Mouse (Mus musculus) ES-E14 (cell line): ENCODE results near the gene Pcif1. TPM values are rescaled to one million over a fixed set of nuclear protein-coding genes. Genes with fewer than 3 reads are reported as not detected.

Experiments
- DNase-seq: peaks from one replicate; pipeline ENCODE4 v3.0.0-alpha.2; 2013; ENCODE audit warnings: low read depth, low spot score
- H3K27ac ChIP-seq: 2 replicates; pipeline ENCODE4 v1.5.1; 2012; ENCODE audit warnings: low read depth, mild to moderate bottlenecking, low read length, moderate library complexity, mixed read lengths; ENCODE audit not compliant: poor library complexity, insufficient read depth, severe bottlenecking
- H3K36me3 ChIP-seq: 2 replicates; pipeline ENCODE4 v1.6.1; 2012; ENCODE audit warnings: mild to moderate bottlenecking, low read length, moderate library complexity, mixed read lengths; ENCODE audit not compliant: control insufficient read depth, poor library complexity, insufficient read depth, severe bottlenecking
- H3K4me1 ChIP-seq, 2 experiments: fragments of 150-350 bp in 1 of 2; sonication (generic) in 1 of 2; 2 replicates each; pipeline ENCODE4 v1.6.1; 2012; ENCODE audit warnings: low read length in 2 of 2, mild to moderate bottlenecking in 1 of 2, mixed read lengths in 1 of 2; ENCODE audit not compliant: control insufficient read depth in 2 of 2, insufficient read depth in 2 of 2, poor library complexity in 1 of 2
- H3K4me3 ChIP-seq, 2 experiments: fragments of 150-350 bp in 1 of 2; sonication (generic) in 1 of 2; 2 replicates each; pipeline ENCODE4 v1.5.1; 2012; ENCODE audit warnings: low read length in 2 of 2, low read depth in 1 of 2, mild to moderate bottlenecking in 1 of 2, mixed read lengths in 1 of 2; ENCODE audit not compliant: insufficient read depth in 1 of 2, poor library complexity in 1 of 2, severe bottlenecking in 1 of 2
- H3K9ac ChIP-seq: 2 replicates; pipeline ENCODE4 v1.6.1; 2012; ENCODE audit warnings: low read depth, mild to moderate bottlenecking, low read length, mixed read lengths; ENCODE audit not compliant: poor library complexity, insufficient read depth, severe bottlenecking
- H3K9me3 ChIP-seq: fragments of 150-350 bp; sonication (generic); 2 replicates; pipeline ENCODE4 v1.6.1; 2012; ENCODE audit warnings: low read depth, mild to moderate bottlenecking, low read length; ENCODE audit not compliant: control insufficient read depth, insufficient read depth
- CHD2 ChIP-seq: IDR thresholded peaks from 2 replicates; pipeline ENCODE4 v1.6.1; 2014; ENCODE audit warnings: mild to moderate bottlenecking, low read depth, low read length, inconsistent platforms
- HCFC1 ChIP-seq: IDR thresholded peaks from 2 replicates; pipeline ENCODE4 v1.6.1; 2012; ENCODE audit warnings: low read length, inconsistent platforms, borderline replicate concordance; ENCODE audit not compliant: insufficient read depth
- MAFK ChIP-seq: IDR thresholded peaks from 2 replicates; pipeline ENCODE4 v1.6.1; 2014; ENCODE audit warnings: mild to moderate bottlenecking, low read depth, low read length, inconsistent platforms; ENCODE audit not compliant: insufficient read depth
- ZC3H11A ChIP-seq: IDR thresholded peaks from 2 replicates; pipeline ENCODE4 v1.6.1; 2012; ENCODE audit warnings: low read depth, mild to moderate bottlenecking, inconsistent platforms, low read length, borderline replicate concordance
- ZNF384 ChIP-seq: IDR thresholded peaks from 2 replicates; pipeline ENCODE4 v1.6.1; 2012; ENCODE audit warnings: low read depth, low read length, inconsistent platforms
- in situ Hi-C, 2 experiments: fragments of 600-800 bp; cut with MboI; formaldehyde crosslinking; loops; one replicate each; pipeline ENCODE4 v1.15.1; 2025; ENCODE audit warnings: low sequenced_read_pairs in 2 of 2, inconsistent platforms in 1 of 2; ENCODE audit not compliant: unreplicated experiment in 2 of 2
- total RNA-seq: library from RNA; depleted of rRNA; stranded (reverse); fragments of 300-350 nt; gene quantifications from 2 replicates; pipeline ENCODE4 v1.2.3, GENCODE M21; 2012

Gene Pcif1
- total RNA-seq, 1 experiment = 30.4 TPM

DNA sequence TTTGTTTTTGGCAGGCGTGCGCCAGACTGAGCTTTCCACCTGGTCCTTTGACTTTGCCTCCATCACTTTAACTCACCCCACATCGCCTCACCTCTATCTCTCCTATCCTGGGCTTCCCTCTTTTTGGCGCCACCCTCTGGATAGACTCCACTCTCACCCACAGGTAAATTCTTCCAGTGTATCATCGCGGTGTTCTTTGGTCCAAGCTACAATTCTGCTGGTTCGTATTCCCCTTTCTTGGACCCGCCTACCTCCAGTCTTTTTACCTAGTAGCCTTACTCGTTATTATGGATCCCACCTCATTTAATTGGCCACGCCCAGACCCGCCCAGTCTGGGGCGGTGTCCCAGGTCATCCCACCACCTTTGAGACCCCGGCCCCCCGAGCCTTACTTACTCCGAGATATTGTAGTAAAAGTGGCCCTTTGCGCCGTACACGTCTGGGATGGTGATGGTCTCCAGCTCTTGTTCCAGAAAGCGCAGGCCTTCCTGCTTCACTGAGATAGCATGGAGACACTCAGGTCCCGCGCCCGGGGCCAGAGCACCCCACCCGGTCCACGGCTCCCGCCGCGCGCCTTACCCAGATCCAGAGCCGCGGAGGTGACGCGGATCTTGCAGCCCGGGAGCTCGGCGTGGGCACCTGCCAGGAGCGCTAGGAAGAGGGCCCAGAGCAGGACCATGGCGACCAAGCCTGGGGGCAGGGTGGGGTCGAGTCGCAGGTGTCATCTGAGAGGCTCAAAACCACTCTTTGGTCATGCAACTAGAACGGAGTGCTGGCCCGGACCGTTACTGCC is 22.6 kb upstream of the Pcif1 start:
- H3K27ac ChIP-seq = peak overlapping the region; percentile 82
- in situ Hi-C loops = no loop called here
- DNase-seq = peak; percentile 68

GRCm38 (mm10) chr2:164857101-164857821 is 21.8 kb upstream of the Pcif1 start, which contains the start of gene Pltp:
TSS of gene Pltp (minus strand) at chr2:164857711.
- in situ Hi-C loops = no loop called here
- DNase-seq = peak; percentile 81
- Histone ChIP-seq H3K27ac (peak within 1 kb of the TSS; percentile 82), H3K9me3 (no peaks in the 10 kb centered on the region), H3K4me3 (peak within 1 kb of the TSS; percentile 76 to 78), H3K9ac (peak within 1 kb of the TSS; percentile 80), H3K36me3 (peaks cover 24% of the 10 kb centered on the region), H3K4me1 (peaks cover 18 to 28% of the 10 kb centered on the region in 2 experiments)
- 0 out of 2 replicates have a peak, but pooled peaks have one; percentile 5 for TF ChIP-seq MAFK
- TF ChIP-seq HCFC1 = no peak

More for the DNA sequence above, 22.6 kb upstream of the Pcif1 start:
- peaks cover 18 to 24% of the 10 kb centered on the region in 2 experiments for H3K4me1 ChIP-seq
- H3K9ac ChIP-seq = peak overlapping the region; percentile 80
- TF ChIP-seq MAFK = no peak
- no peak for TF ChIP-seq HCFC1
- TF ChIP-seq CHD2 = no peak
- TF ChIP-seq ZC3H11A = no peak
- TF ChIP-seq ZNF384 = no peak
- peak overlapping the region; percentile 76 to 78 for H3K4me3 ChIP-seq
- no peaks in the 10 kb centered on the region for H3K9me3 ChIP-seq
- H3K36me3 ChIP-seq = peaks cover 31% of the 10 kb centered on the region

GRCm38 (mm10) chr2:164857842-164858553 is 21.1 kb upstream of the Pcif1 start:
- H3K9ac ChIP-seq = peak overlapping the region; percentile 80
- TF ChIP-seq MAFK (no peak), ZNF384 (no peak), ZC3H11A (no peak), CHD2 (no peak), HCFC1 (no peak)
- peak overlapping the region; percentile 82 for H3K27ac ChIP-seq
- peaks cover 17% of the 10 kb centered on the region for H3K36me3 ChIP-seq
- peak overlapping the region; percentile 76 to 78 for H3K4me3 ChIP-seq
- in situ Hi-C loops = no loop called here
- H3K9me3 ChIP-seq = no peaks in the 10 kb centered on the region
- H3K4me1 ChIP-seq = peaks cover 20 to 29% of the 10 kb centered on the region in 2 experiments
- peak; percentile 56 for DNase-seq

DNA sequence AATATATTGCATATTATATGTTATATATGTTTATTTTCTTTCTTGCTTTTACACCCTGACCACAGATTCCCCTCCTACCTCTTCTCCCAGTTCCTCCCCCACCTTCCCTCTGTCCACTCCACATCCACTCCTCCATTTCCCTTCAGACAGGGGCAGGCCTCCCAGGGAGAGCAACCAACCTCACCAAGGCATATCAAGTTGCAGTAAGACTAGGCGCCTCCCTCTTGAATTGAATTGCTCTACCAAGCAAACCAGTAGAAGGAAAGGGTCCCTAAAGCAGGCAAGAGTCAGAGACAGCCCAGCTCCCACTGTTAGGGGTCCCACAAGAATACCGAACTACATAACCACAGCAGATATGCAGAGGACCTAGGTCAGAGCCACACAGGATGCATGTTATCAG is 19.9 kb upstream of the Pcif1 start:
- TF ChIP-seq CHD2 = no peak
- no peak for TF ChIP-seq HCFC1
- TF ChIP-seq MAFK = no peak
- no peak for TF ChIP-seq ZNF384
- TF ChIP-seq ZC3H11A = no peak
- in situ Hi-C loops = no loop called here
- Histone ChIP-seq H3K4me1 (peaks cover 20 to 29% of the 10 kb centered on the region in 2 experiments), H3K9ac (no peak overlapping the region), H3K36me3 (peaks cover 11% of the 10 kb centered on the region), H3K27ac (peak overlapping the region; percentile 55; the same call in 1 of the 2 replicates), H3K9me3 (no peaks in the 10 kb centered on the region), H3K4me3 (peak overlapping the region in 1 of 2 experiments; percentile 39; a peak in 1 of 4 replicates)
- no peak for DNase-seq
